Mouse (Mus musculus): ENCODE measurements around the gene Nadk2. TPM values are rescaled to one million over a fixed set of nuclear protein-coding genes. Genes with fewer than 3 reads are reported as not detected.

The Nadk2 gene
- polyA plus RNA-seq, 1 experiment from 2014 or later = 8.3 TPM

GRCm38 (mm10) chr15:9100446-9101077 is 29.5 kb downstream of the Nadk2 start:
- peaks cover 23% of the 10 kb centered on the region for H3K36me3 ChIP-seq (ENCODE audit: inconsistent target)
- 95% methylated on average over 10 of the region's 10 CpGs for WGBS (ENCODE audit: missing documents)

DNA sequence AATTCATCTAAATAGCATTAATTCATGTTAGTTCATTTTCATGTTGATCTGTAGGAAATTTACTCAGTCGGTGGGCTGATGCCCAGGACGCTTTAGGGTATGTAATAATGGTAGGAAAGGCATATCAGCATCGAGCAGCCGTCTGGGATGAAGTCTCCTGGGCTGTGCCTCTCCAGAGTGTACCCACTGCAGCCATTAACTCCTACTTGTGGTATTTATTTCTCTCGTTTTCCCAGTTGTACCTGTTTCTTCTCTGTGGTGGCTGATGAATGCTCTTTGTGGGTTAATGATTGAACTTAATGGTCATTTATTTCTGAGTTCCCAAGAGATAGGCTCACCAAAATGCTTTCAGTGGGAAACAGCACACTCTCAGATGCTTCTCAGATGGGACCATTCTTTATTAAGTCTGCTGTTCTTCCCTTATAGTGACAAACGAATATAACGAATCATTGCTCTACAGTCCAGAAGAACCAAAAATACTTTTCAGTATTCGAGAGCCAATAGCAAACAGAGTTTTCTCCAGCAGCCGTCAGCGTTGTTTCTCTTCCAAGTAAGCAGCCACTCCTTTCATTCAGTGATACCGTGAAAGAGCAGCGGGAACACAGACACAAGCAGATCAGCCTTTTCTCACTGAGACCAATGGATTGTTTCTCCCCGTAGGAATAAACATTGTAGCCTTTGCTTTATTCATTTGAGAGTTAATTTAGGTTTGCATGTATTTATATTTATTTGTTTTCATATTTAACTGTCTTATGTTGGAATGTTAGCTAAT is 35.4 kb downstream of the Nadk2 start:
- Histone ChIP-seq H3K79me2 (ENCODE audit: inconsistent target) (no peaks in the 10 kb centered on the region), H3K4me3 (ENCODE audit: inconsistent target) (no peak overlapping the region), H3K27ac (no peak overlapping the region), H3K36me3 (ENCODE audit: inconsistent target) (peaks cover 13% of the 10 kb centered on the region)
- 97% methylated on average over 13 of the region's 13 CpGs for WGBS (ENCODE audit: missing documents)

More at GRCm38 (mm10) chr15:9100446-9101077, 29.5 kb downstream of the Nadk2 start:
- no peak overlapping the region for H3K27ac ChIP-seq
- no peaks in the 10 kb centered on the region for H3K79me2 ChIP-seq (ENCODE audit: inconsistent target)
- H3K4me3 ChIP-seq (ENCODE audit: inconsistent target) = no peak overlapping the region

DNA sequence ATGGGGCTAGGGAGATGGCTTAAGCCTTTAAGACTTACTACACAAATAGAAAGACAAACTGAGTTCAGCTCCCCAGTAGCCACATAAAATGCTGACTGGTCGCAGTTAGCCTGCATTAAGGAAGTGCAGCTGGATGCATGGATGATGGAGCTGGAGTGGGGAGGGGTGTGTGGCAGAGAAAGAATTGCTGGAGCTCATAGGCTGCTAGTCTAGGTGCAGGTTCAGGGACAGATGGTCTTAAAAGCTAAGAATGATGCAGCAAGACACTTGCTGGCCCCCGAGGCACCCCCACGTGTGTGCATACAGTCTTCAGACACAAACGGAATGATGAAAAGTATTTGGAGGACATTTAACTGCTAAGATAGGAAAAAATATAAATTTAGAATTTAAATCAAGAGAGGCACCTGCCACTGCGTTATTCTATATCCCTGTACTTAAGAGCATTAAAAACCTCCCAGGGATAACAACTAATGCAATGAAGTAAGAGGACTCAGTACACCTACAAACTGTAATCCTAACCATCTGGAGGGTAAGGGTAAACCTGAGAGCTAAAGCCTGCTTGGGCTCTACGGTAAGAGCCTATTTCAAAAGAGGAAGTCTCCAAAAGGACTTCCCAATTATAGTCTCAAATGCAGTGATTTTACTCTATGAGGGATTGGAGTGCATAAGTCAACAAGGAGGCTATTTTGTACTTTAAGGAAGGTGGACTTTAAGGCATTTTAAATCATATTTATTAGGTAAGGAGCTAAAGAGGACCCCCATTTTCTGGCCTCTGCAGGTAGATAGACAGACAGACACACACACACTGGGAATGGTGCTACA is 39.7 kb downstream of the Nadk2 start:
- Histone ChIP-seq H3K4me3 (ENCODE audit: inconsistent target) (no peak overlapping the region), H3K36me3 (ENCODE audit: inconsistent target) (peaks cover 48% of the 10 kb centered on the region), H3K27ac (no peak overlapping the region), H3K79me2 (ENCODE audit: inconsistent target) (no peaks in the 10 kb centered on the region)
- WGBS (ENCODE audit: missing documents) = 77% methylated on average over 6 of the region's 6 CpGs

DNA sequence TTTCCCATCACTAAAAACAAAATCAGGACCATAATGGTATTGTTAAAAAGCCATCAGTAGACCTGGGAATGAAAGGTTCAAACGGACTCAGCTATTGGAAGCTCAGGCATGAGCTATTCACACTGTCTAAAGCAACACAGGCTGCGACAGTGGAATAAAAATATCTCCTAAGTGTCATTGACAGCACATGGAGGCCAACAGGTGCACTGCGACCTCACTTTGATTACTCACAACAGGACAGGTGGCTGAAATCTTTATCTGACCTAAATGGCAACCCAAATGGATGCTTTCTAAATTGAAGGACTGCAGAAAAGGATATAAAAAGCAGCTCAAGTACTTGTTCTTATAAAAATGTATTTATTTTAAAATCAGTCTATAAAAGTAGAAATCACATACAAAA is 40.6 kb downstream of the Nadk2 start:
- WGBS (ENCODE audit: missing documents) = 91% methylated on average over 3 of the region's 3 CpGs
- H3K27ac ChIP-seq = no peak overlapping the region
- no peaks in the 10 kb centered on the region for H3K79me2 ChIP-seq (ENCODE audit: inconsistent target)

GRCm38 (mm10) chr15:9113556-9113955 is 42.5 kb downstream of the Nadk2 start:
- Histone ChIP-seq H3K36me3 (ENCODE audit: inconsistent target) (peaks cover 58% of the 10 kb centered on the region), H3K4me3 (ENCODE audit: inconsistent target) (no peak overlapping the region), H3K27ac (no peak overlapping the region), H3K79me2 (ENCODE audit: inconsistent target) (no peaks in the 10 kb centered on the region; the same call in 1 of the 2 replicates)
- WGBS (ENCODE audit: missing documents) = 90% methylated on average over 9 of the region's 9 CpGs

More for the DNA sequence above, 40.6 kb downstream of the Nadk2 start:
- Histone ChIP-seq H3K36me3 (ENCODE audit: inconsistent target) (peaks cover 57% of the 10 kb centered on the region), H3K4me3 (ENCODE audit: inconsistent target) (no peak overlapping the region)

GRCm38 (mm10) chr15:9114131-9114530 is 43.1 kb downstream of the Nadk2 start:
- H3K4me3 ChIP-seq (ENCODE audit: inconsistent target) = no peak overlapping the region
- WGBS (ENCODE audit: missing documents) = 94% methylated on average over 3 of the region's 4 CpGs
- peaks cover 58% of the 10 kb centered on the region for H3K36me3 ChIP-seq (ENCODE audit: inconsistent target)
- H3K27ac ChIP-seq = no peak overlapping the region
- no peaks in the 10 kb centered on the region; the same call in 1 of the 2 replicates for H3K79me2 ChIP-seq (ENCODE audit: inconsistent target)

DNA sequence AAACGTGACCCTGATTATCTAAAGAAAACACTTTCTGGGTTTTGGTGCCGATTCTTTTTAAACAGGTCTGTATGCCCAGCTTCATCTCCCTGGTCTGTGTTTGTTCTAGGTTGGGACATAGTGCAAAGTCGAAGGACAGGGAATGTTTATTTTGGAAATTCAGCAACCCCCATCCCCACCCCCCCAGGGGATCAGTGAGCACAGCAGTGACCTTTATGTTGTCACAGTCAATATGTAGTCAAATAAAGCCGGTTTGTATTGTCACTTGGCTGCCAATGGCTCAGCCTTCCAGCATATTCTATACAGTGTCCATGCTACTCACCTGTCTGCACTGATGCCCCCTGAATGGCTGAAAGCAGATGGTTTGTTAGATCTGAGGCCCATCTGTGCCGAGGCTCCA is 43.5 kb downstream of the Nadk2 start:
- WGBS (ENCODE audit: missing documents) = 98% methylated on average over 5 of the region's 5 CpGs
- H3K36me3 ChIP-seq (ENCODE audit: inconsistent target) = peaks cover 58% of the 10 kb centered on the region
- H3K4me3 ChIP-seq (ENCODE audit: inconsistent target) = no peak overlapping the region
- no peak overlapping the region for H3K27ac ChIP-seq
- H3K79me2 ChIP-seq (ENCODE audit: inconsistent target) = no peaks in the 10 kb centered on the region; the same call in 1 of the 2 replicates

DNA sequence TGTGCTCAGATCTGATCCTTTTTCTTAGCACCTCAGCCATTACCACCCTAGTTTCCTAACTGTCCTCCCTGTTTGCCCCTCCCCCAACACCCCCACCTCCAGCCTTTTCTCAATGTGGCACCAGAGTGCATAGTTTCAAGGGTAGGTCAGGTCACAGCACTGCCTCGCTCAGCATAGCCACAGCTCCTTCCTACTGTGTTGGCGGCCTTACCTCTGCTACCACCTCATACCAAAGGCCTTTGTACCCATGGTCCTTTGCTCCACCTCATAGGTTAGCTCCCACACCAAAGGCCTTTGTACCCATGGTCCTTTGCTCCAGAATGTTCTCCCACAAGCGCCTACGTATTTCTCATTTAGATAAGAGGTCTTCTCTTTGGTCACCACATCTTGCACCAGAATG is 47.8 kb downstream of the Nadk2 start:
- H3K79me2 ChIP-seq (ENCODE audit: inconsistent target) = peaks cover 11% of the 10 kb centered on the region; the same call in 1 of the 2 replicates
- H3K27ac ChIP-seq = peak overlapping the region; percentile 66
- 98% methylated on average over 4 of the region's 4 CpGs for WGBS (ENCODE audit: missing documents)
- H3K4me3 ChIP-seq (ENCODE audit: inconsistent target) = no peak overlapping the region
- H3K36me3 ChIP-seq (ENCODE audit: inconsistent target) = peaks cover 41% of the 10 kb centered on the region

GRCm38 (mm10) chr15:9120081-9120480 is 49.0 kb downstream of the Nadk2 start:
- no peak overlapping the region for H3K27ac ChIP-seq
- 100% methylated on average over 1 of the region's 2 CpGs for WGBS (ENCODE audit: missing documents)
- no peak overlapping the region for H3K4me3 ChIP-seq (ENCODE audit: inconsistent target)
- H3K36me3 ChIP-seq (ENCODE audit: inconsistent target) = peaks cover 38% of the 10 kb centered on the region
- H3K79me2 ChIP-seq (ENCODE audit: inconsistent target) = peaks cover 18% of the 10 kb centered on the region; the same call in 1 of the 2 replicates

DNA sequence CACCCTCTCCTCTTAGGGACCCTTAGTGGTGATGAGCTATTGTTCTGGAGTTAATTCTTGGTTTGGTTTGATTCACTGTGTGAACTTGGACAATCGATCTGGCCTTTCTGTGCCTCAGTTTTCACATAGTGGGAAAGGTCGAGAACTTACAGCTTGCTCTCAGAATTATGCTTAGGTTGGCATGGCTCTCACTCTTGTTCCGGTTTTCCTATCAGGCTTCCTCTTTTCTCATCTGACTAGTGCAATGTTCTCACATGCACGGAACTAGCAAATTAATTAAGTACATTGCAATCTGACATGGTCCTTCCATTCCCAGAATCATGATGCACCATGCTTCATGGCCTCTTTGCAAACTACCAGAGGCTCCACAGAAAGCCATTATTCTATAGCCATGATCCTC is 51.9 kb downstream of the Nadk2 start:
- WGBS (ENCODE audit: missing documents) = 8% methylated on average over 4 of the region's 4 CpGs
- H3K4me3 ChIP-seq (ENCODE audit: inconsistent target) = no peak overlapping the region
- peak overlapping the region; percentile 82 for H3K27ac ChIP-seq
- H3K36me3 ChIP-seq (ENCODE audit: inconsistent target) = peaks cover 15% of the 10 kb centered on the region; the same call in 1 of the 2 replicates
- H3K79me2 ChIP-seq (ENCODE audit: inconsistent target) = peaks cover 47% of the 10 kb centered on the region

- Histone ChIP-seq H3K4me3 (ENCODE audit: inconsistent target) (no peak overlapping the region), H3K36me3 (ENCODE audit: inconsistent target) (peaks cover 20% of the 10 kb centered on the region; the same call in 1 of the 2 replicates), H3K79me2 (ENCODE audit: inconsistent target) (peaks cover 65% of the 10 kb centered on the region), H3K27ac (no peak overlapping the region)
- WGBS (ENCODE audit: missing documents) = 96% methylated on average over 19 of the region's 21 CpGs
These were observed 53.8 kb downstream of the Nadk2 start for GRCm38 (mm10) chr15:9124856-9125255.

DNA sequence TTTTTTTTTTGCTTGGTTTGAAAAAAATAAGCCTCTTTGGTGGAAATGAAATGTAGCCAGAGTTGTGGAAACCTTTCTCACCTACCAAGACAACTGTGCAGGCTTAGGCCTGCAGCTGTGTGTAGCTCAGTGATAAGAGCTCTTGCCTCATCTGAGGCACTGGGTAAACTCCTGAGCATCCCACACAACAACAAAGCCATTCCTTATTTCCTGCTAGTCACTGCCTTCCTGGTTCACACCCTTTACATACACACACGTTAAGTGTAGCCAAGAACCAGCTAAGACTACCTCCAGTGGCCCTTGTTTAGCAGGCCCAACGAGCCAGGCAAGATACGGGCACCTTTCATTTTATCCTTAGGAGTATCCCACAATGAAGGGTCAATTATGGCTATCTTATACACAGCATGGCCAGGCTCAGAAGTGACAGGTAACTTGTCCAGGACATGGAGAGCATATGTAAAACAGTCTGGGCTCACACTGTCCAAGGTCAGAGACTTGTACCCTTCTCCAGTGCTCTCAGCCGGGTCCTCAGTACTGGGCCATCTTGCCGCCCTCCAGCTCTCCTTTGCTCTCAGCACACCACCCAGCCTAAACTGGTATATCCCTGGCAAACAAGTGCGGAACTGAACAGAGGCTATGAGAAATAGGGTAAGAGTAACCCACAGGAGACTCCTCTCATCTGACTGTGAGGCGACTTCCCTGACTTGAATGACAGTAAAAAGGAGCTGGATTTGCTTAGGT is 56.2 kb downstream of the Nadk2 start:
- Histone ChIP-seq H3K27ac (no peak overlapping the region), H3K79me2 (ENCODE audit: inconsistent target) (peaks cover 65% of the 10 kb centered on the region), H3K36me3 (ENCODE audit: inconsistent target) (peaks cover 17% of the 10 kb centered on the region; the same call in 1 of the 2 replicates), H3K4me3 (ENCODE audit: inconsistent target) (no peak overlapping the region)
- 91% methylated on average over 7 of the region's 7 CpGs for WGBS (ENCODE audit: missing documents)

DNA sequence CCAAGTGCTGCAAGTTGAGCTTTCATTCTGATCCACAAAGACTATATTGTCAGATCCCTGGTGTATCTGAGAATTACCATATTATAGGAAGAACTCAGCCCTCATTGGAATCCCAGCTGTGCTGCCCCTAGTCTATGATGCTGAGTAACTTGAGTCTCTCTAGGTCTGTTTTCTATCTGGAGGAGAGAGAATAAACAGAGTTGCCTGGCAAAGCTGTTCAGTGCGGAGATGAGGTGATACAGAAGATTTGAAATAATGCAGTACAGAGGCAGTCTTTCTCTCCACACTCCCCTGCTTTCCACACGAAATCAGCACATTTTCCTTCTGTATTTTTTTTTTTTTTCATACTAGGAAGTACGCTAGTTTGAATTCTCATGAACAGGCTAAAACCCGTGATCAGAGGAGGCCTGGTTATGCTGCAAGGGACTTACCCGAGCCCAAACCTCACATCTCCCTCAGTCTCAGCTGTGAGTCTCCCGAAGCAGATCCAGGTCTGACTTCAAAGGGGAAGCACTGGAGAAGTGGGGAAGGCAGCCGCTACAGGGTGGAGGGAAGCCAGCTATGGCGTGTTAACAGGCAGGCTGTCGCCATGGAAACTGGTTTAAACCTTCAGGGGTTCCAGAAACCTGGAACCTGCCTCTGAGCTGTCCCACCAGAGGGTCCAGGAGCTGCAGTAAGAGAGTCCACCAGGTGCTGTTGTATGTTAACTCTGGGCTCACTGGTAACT is 59.9 kb downstream of the Nadk2 start:
- Histone ChIP-seq H3K36me3 (ENCODE audit: inconsistent target) (peaks cover 13% of the 10 kb centered on the region; the same call in 1 of the 2 replicates), H3K79me2 (ENCODE audit: inconsistent target) (peaks cover 85% of the 10 kb centered on the region), H3K4me3 (ENCODE audit: inconsistent target) (no peak overlapping the region), H3K27ac (peak overlapping the region; percentile 99)
- WGBS (ENCODE audit: missing documents) = 80% methylated on average over 8 of the region's 9 CpGs

Data from macrophage (primary cell).